In genomic region chr9:103007699-103008078, GRCm38 (mm10) we compare ENCODE assay signal across 9 mouse cellular contexts. TPM values are rescaled to one million over a fixed set of nuclear protein-coding genes. Genes with fewer than 3 reads are reported as not detected.
DNase-seq lines count a peak whose midpoint lies in the region; ATAC-seq and TF ChIP-seq lines count a peak whose summit lies in the region.
"Had no signal": no experiment of that assay in that cellular context is flagged by ENCODE, and none has a peak within 500 bp of the region (broad histone marks: within the 10 kb centered on the region; RNA-seq: fewer than 3 reads in every experiment).

No protein-coding gene starts in this region.

- in situ Hi-C loops in ES-E14 (cut with MboI; ENCODE audit: low sequenced_read_pairs in 2 of 2, unreplicated experiment in 2 of 2) = no loop called here

- ATAC-seq in forebrain, postnatal 0 days = no peak
- peak; percentile 32; the same call in 1 of the 2 replicates for ATAC-seq in hindbrain, embryonic 13.5 days (ENCODE audit: low FRiP score)
- peak; percentile 66 for ATAC-seq in limb, embryonic 14.5 days (ENCODE audit: low FRiP score, low read depth)
- ATAC-seq in midbrain, embryonic 15.5 days (replicated peaks) = 0 out of 2 replicates have a peak, but pooled peaks have one; percentile 14

- H3K4me1 ChIP-seq in ES-E14 (ENCODE audit: control insufficient read depth in 2 of 2, insufficient read depth in 2 of 2, low read length in 2 of 2, poor library complexity in 1 of 2) = 0 out of 4 replicates have a peak, but pooled peaks cover 2 to 3% of the 10 kb centered on the region in 2 experiments
- H3K4me1 ChIP-seq in forebrain, postnatal 0 days (ENCODE audit: insufficient read depth) = 0 out of 2 replicates have a peak, but pooled peaks cover 3% of the 10 kb centered on the region
- H3K4me1 ChIP-seq in hindbrain, embryonic 13.5 days (replicated peaks) = peaks cover 18% of the 10 kb centered on the region
- H3K4me1 ChIP-seq in limb, embryonic 14.5 days (ENCODE audit: control insufficient read depth, insufficient read depth, low read length) = peaks cover 12% of the 10 kb centered on the region
- peaks cover 12% of the 10 kb centered on the region for H3K4me1 ChIP-seq in midbrain, embryonic 15.5 days

- peak overlapping the region; percentile 76 for H3K4me2 ChIP-seq in forebrain, postnatal 0 days (ENCODE audit: low read depth)
- H3K4me2 ChIP-seq in hindbrain, embryonic 13.5 days = peak overlapping the region; percentile 72
- H3K4me2 ChIP-seq in limb, embryonic 14.5 days (replicated peaks; ENCODE audit: low read depth, low read length, severe bottlenecking) = peak overlapping the region; percentile 97
- H3K4me2 ChIP-seq in midbrain, embryonic 15.5 days = peak overlapping the region; percentile 64

- WGBS in forebrain, postnatal 0 days = 3% methylated on average over 15 of the region's 15 CpGs
- 2% methylated on average over 15 of the region's 15 CpGs for WGBS in hindbrain, embryonic 13.5 days
- 4% methylated on average over 15 of the region's 15 CpGs for WGBS in limb, embryonic 14.5 days
- WGBS in midbrain, embryonic 15.5 days = 3% methylated on average over 15 of the region's 15 CpGs

- no peaks in the 10 kb centered on the region for H3K9me3 ChIP-seq in ES-E14 (ENCODE audit: control insufficient read depth, insufficient read depth, low read depth, low read length)
- H3K9me3 ChIP-seq in forebrain, postnatal 0 days (ENCODE audit: low read length) = no peaks in the 10 kb centered on the region
- no peaks in the 10 kb centered on the region for H3K9me3 ChIP-seq in hindbrain, embryonic 13.5 days
- H3K9me3 ChIP-seq in limb, embryonic 14.5 days (ENCODE audit: control insufficient read depth, low read length) = no peaks in the 10 kb centered on the region
- H3K9me3 ChIP-seq in midbrain, embryonic 15.5 days = no peaks in the 10 kb centered on the region

- H3K27ac ChIP-seq in ES-E14 (ENCODE audit: insufficient read depth, low read depth, low read length, poor library complexity, severe bottlenecking) = no peak overlapping the region
- no peak overlapping the region for H3K27ac ChIP-seq in forebrain, postnatal 0 days (ENCODE audit: low read depth, low read length)
- H3K27ac ChIP-seq in hindbrain, embryonic 13.5 days = no peak overlapping the region
- no peak overlapping the region for H3K27ac ChIP-seq in limb, embryonic 14.5 days (replicated peaks; ENCODE audit: low read depth, low read length)
- H3K27ac ChIP-seq in midbrain, embryonic 15.5 days = no peak overlapping the region; the same call in 1 of the 2 replicates

- H3K27me3 ChIP-seq in forebrain, postnatal 0 days (ENCODE audit: insufficient read depth, low read length) = 0 out of 2 replicates have a peak, but pooled peaks cover 8% of the 10 kb centered on the region
- H3K27me3 ChIP-seq in hindbrain, embryonic 13.5 days = peaks cover 45% of the 10 kb centered on the region
- 0 out of 2 replicates have a peak, but pooled peaks cover 3% of the 10 kb centered on the region for H3K27me3 ChIP-seq in limb, embryonic 14.5 days (ENCODE audit: control insufficient read depth, insufficient read depth, low read length)
- H3K27me3 ChIP-seq in midbrain, embryonic 15.5 days (replicated peaks) = peaks cover 25% of the 10 kb centered on the region

- H3K4me3 ChIP-seq in ES-E14 (ENCODE audit: insufficient read depth in 1 of 2, low read depth in 1 of 2, low read length in 2 of 2, poor library complexity in 1 of 2, severe bottlenecking in 1 of 2) = peak overlapping the region; percentile 64 to 67
- H3K4me3 ChIP-seq in forebrain, postnatal 0 days (ENCODE audit: low read depth, low read length) = peak overlapping the region; percentile 31
- peak overlapping the region; percentile 42 for H3K4me3 ChIP-seq in hindbrain, embryonic 13.5 days
- H3K4me3 ChIP-seq in limb, embryonic 14.5 days (replicated peaks; ENCODE audit: low read length) = peak overlapping the region; percentile 50
- peak overlapping the region; percentile 40 for H3K4me3 ChIP-seq in midbrain, embryonic 15.5 days
- H3K4me3 ChIP-seq: myocyte had no signal

- no peak for TF ChIP-seq CTCF in forebrain, postnatal 0 days (IDR thresholded peaks at IDR 0.05; ENCODE audit: low read depth)

- DNase-seq in ES-E14 (ENCODE audit: low read depth, low spot score) (no peak), adipocyte (ENCODE audit: low spot score) (no peak)
- DNase-seq in adrenal gland, postnatal 25 days = peak; percentile 40
- DNase-seq in forebrain, postnatal 0 days = no peak
- DNase-seq in limb, embryonic 14.5 days (ENCODE audit: low spot score) = peak; percentile 21
- DNase-seq in T-cell, adult 2 months (ENCODE audit: low spot score) = no peak

- H3K36me3 ChIP-seq in ES-E14 (ENCODE audit: control insufficient read depth, insufficient read depth, low read length, poor library complexity, severe bottlenecking) = no peaks in the 10 kb centered on the region
- H3K36me3 ChIP-seq in forebrain, postnatal 0 days (ENCODE audit: insufficient read depth) = no peaks in the 10 kb centered on the region
- H3K36me3 ChIP-seq in hindbrain, embryonic 13.5 days = no peaks in the 10 kb centered on the region
- H3K36me3 ChIP-seq in limb, embryonic 14.5 days (ENCODE audit: control insufficient read depth, insufficient read depth, low read length) = no peaks in the 10 kb centered on the region
- no peaks in the 10 kb centered on the region for H3K36me3 ChIP-seq in midbrain, embryonic 15.5 days (replicated peaks)

- TF ChIP-seq POLR2A in limb, embryonic 14.5 days (IDR thresholded peaks at IDR 0.05; ENCODE audit: borderline replicate concordance, extremely low read depth, insufficient read depth, insufficient read length) = no peak

- peak overlapping the region; percentile 15; the same call in 1 of the 2 replicates for H3K9ac ChIP-seq in ES-E14 (ENCODE audit: insufficient read depth, low read depth, low read length, poor library complexity, severe bottlenecking)
- 0 out of 2 replicates have a peak overlapping the region, but pooled peaks have one; percentile 31 for H3K9ac ChIP-seq in forebrain, postnatal 0 days
- H3K9ac ChIP-seq in hindbrain, embryonic 13.5 days = peak overlapping the region; percentile 69
- H3K9ac ChIP-seq in limb, embryonic 14.5 days (ENCODE audit: low read depth, low read length, severe bottlenecking) = peak overlapping the region; percentile 63
- peak overlapping the region; percentile 44 for H3K9ac ChIP-seq in midbrain, embryonic 15.5 days

TF ChIP-seq in ES-E14, 5 proteins besides CTCF, POLR2A, EP300 and RAD21:
- no peak for TF ChIP-seq ZC3H11A (IDR thresholded peaks at IDR 0.05; ENCODE audit: borderline replicate concordance, low read depth, low read length)
- no peak for TF ChIP-seq MAFK (IDR thresholded peaks at IDR 0.05; ENCODE audit: insufficient read depth, low read depth, low read length)
- TF ChIP-seq ZNF384 (IDR thresholded peaks at IDR 0.05; ENCODE audit: low read depth, low read length) = no peak
- TF ChIP-seq CHD2 (IDR thresholded peaks at IDR 0.05; ENCODE audit: low read depth, low read length) = no peak
- TF ChIP-seq HCFC1 (IDR thresholded peaks at IDR 0.05; ENCODE audit: borderline replicate concordance, insufficient read depth, low read length) = no peak

RNA-seq across cellular contexts. Expression of gene Slco2a1, which starts 19.2 kb away (rescaled TPM):
- total RNA-seq in ES-E14 (2012; rRNA removed) = 1.1 and 2.2 TPM in 2 replicates
- total RNA-seq in adrenal gland, postnatal 25 days (2021) = 2.6 and 3.2 TPM in 2 replicates
- 3.2 and 6.6 TPM in 2 replicates for total RNA-seq in forebrain, postnatal 0 days (2014; rRNA removed)
- polyA plus RNA-seq in forebrain, postnatal 0 days (2015; fragmentation: Nextera tagmentation; extraction: Ambion mirVana) = 4.2 and 4.6 TPM in 2 replicates
- polyA plus RNA-seq in hindbrain, embryonic 13.5 days (2015; fragmentation: Nextera tagmentation; extraction: Ambion mirVana) = 1.1 and 1.2 TPM in 2 replicates
- 5.1 and 7.0 TPM in 2 replicates for polyA plus RNA-seq in limb, embryonic 14.5 days (2012; rRNA removed)
- polyA plus RNA-seq in limb, embryonic 14.5 days (2014; fragmentation: Nextera tagmentation; extraction: Ambion mirVana) = 5.9 and 7.2 TPM in 2 replicates
- polyA plus RNA-seq in midbrain, embryonic 15.5 days (2015; fragmentation: Nextera tagmentation; extraction: Ambion mirVana) = 3.0 and 3.5 TPM in 2 replicates

Comparison
In these comparisons a context has a peak if more than half of its experiments do, and no peak if none do; other contexts are left out.
1. DNase-seq: peak in adrenal gland, postnatal 25 days (single experiment) and limb, embryonic 14.5 days (single experiment); none in ES-E14 (single experiment), forebrain, postnatal 0 days (single experiment), T-cell, adult 2 months (single experiment) and adipocyte (single experiment).
2. H3K9ac ChIP-seq: peak in every context shown above with its lines; median percentile 69 in hindbrain, embryonic 13.5 days; 63 in limb, embryonic 14.5 days; 44 in midbrain, embryonic 15.5 days; 31 in forebrain, postnatal 0 days; 15 in ES-E14.
3. Peak in every context shown above with its lines, with median percentiles within 50 percentile points of each other: H3K4me3 ChIP-seq and H3K4me2 ChIP-seq.